Mouse (Mus musculus) G1E (cell line): ENCODE data around the gene Gnb4.

ENCODE experiments used
- CTCF ChIP-seq: IDR thresholded peaks from 2 replicates; pipeline ENCODE4 v1.5.1; 2012; ENCODE audit warnings: low read depth, low read length, inconsistent platforms, mixed read lengths
- GATA1 ChIP-seq: IDR thresholded peaks from 2 replicates; pipeline ENCODE4 v1.6.1; 2012; ENCODE audit warnings: borderline replicate concordance, low read length, inconsistent platforms, mixed read lengths
- POLR2AphosphoS5 ChIP-seq: IDR thresholded peaks from 2 replicates; pipeline ENCODE4 v1.6.1; 2012; ENCODE audit warnings: low read depth, low read length, inconsistent platforms; ENCODE audit not compliant: insufficient replicate concordance
- TAL1 ChIP-seq: conservative IDR thresholded peaks from 2 replicates; pipeline ENCODE4 v1.6.1; 2012; ENCODE audit warnings: low read depth, low read length, inconsistent platforms, mixed read lengths

DNA sequence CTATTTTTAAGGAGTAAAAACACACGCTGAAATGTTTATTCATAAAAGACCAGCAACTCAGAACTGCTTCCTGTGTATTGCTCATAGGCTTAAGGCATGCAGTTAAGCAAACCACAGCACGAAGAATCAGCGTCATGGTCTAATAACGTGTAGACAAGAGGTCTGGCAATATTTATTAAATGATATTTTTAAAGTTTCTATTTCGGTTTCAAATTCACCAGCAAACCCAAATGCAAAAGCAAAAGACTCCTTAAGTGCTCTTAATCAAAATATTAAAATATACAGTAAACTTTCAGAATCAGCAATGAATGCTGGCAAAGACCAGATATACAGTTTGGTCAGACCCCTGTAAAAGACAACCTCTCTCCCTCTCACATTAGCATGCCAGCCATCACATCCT lies 1.0 kb downstream of the Gnb4 start:
- no peak for TF ChIP-seq POLR2AphosphoS5
- no peak for TF ChIP-seq CTCF
- no peak for TF ChIP-seq GATA1
- no peak for TF ChIP-seq TAL1
